Mouse (Mus musculus) splenic B cell, adult 2 months (primary cell): Measurements from ENCODE around the gene Phf8.

Experiments
- DNase-seq: peaks from one replicate; pipeline ENCODE4 v3.0.0-alpha.2; 2011; ENCODE audit warnings: low read depth, low spot score
- H3K27me3 ChIP-seq: 2 replicates; pipeline ENCODE4 v1.6.1; 2012; ENCODE audit warnings: mild to moderate bottlenecking, low read length, moderate library complexity, mixed read lengths; ENCODE audit not compliant: control insufficient read depth, poor library complexity, insufficient read depth, severe bottlenecking
- H3K36me3 ChIP-seq: 2 replicates; pipeline ENCODE4 v1.6.1; 2012; ENCODE audit warnings: mild to moderate bottlenecking, low read length, moderate library complexity, mixed read lengths; ENCODE audit not compliant: control insufficient read depth, poor library complexity, insufficient read depth, severe bottlenecking

The Phf8 gene

DNA sequence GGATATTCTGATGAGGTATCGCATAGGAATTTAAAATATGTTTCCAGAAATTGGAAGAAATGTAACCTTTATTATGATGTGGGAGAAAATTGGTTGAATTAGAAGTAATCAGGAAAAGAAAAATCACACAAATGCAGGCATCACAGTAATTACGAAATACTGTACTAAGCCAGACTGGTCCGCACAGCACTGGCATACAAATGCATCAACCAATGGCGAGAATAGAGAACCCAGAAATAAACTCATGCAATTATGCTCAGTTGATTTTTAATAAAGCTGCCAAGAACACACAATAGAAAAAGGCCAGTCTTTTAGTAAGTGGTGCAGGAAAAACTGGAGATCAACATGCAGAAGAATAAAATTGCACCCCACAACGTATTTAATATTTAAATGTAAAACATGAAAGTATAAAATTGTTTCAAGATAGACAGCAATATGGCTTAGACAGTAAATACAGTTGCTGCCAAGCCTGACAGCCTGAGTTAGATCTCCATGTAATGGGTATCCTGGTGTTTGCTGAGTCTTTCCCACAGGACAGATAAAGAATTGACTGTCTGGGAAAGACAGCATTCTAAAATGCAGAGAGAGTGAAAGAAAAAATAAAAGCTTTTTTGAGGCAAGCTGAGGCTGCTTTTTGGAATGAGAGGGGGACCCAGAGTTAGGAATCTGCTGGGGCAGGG lies 154.2 kb downstream of the Phf8 start:
- no peaks in the 10 kb centered on the region for H3K36me3 ChIP-seq
- no peak for DNase-seq
- H3K27me3 ChIP-seq: no peaks in the 10 kb centered on the region
